12 mouse cellular contexts compared by ENCODE assay signal in the genomic region with DNA sequence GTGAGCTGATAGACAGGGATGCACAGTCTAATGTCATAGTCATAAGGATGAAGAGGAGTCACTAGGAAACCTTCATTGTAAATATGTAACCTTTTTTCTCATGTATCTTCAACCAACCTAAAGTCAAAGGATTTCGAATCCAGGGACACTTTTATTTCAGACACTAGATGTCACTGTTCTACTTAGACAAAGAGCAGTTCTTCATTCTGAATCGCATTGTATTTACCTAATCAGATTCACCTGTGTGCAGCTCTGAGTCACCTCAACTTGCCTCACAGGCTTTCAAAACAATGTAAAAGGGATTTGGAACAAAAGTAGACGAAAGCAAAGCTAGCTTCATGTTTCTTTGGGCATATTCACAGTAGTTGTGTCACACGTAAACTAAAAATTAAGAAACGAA. TPM values are rescaled to one million over a fixed set of nuclear protein-coding genes. Genes with fewer than 3 reads are reported as not detected.
A peak's percentile ranks its signal among the peaks of the same experiment; 100 is the strongest.
DNase-seq lines count a peak whose midpoint lies in the region; ATAC-seq and TF ChIP-seq lines count a peak whose summit lies in the region.
"Had no signal": no experiment of that assay in that cellular context is flagged by ENCODE, and none has a peak within 500 bp of the region (broad histone marks: within the 10 kb centered on the region; RNA-seq: fewer than 3 reads in every experiment).

No protein-coding gene starts in this region.

- no peak for ATAC-seq in embryonic facial prominence, embryonic 11.5 days (replicated peaks; ENCODE audit: insufficient number of reproducible peaks, low FRiP score, low TSS enrichment, low read depth)
- ATAC-seq: midbrain, embryonic 15.5 days had no signal

- peak; percentile 66 for DNase-seq in embryonic facial prominence, embryonic 11.5 days (ENCODE audit: low spot score)
- DNase-seq in embryonic facial prominence, embryonic 10.5 days (ENCODE audit: low spot score) = no peak
- DNase-seq in left cerebral cortex, adult 2 months (ENCODE audit: extremely low spot score in 1 of 2, low spot score in 2 of 2) = no peak
- no peak for DNase-seq in left cerebral cortex, adult 9 months (ENCODE audit: low spot score in 2 of 2)
- peak; percentile 39 for DNase-seq in NIH3T3 (ENCODE audit: low read depth)
- peak; percentile 28 for DNase-seq in gonadal fat pad, adult 2 months (ENCODE audit: low read depth)
- no peak for DNase-seq in testis, postnatal 10 days (ENCODE audit: low spot score)
- no peak for DNase-seq in heart, adult 18-20 months
- DNase-seq: adrenal gland, postnatal 36 days; heart, postnatal 36 days had no signal

- no peak overlapping the region for H3K4me3 ChIP-seq in embryonic facial prominence, embryonic 11.5 days (ENCODE audit: low read depth, low read length)
- no peak overlapping the region for H3K4me3 ChIP-seq in embryonic facial prominence, embryonic 10.5 days
- H3K4me3 ChIP-seq in left cerebral cortex, adult 2 months = no peak overlapping the region
- H3K4me3 ChIP-seq: midbrain, embryonic 15.5 days had no signal

- no peaks in the 10 kb centered on the region for H3K4me1 ChIP-seq in embryonic facial prominence, embryonic 11.5 days (ENCODE audit: control insufficient read depth, insufficient read depth, low read length)
- H3K4me1 ChIP-seq in embryonic facial prominence, embryonic 10.5 days = no peaks in the 10 kb centered on the region
- H3K4me1 ChIP-seq: midbrain, embryonic 15.5 days had no signal

- no peak overlapping the region for H3K4me2 ChIP-seq in embryonic facial prominence, embryonic 11.5 days (ENCODE audit: low read depth, low read length)
- H3K4me2 ChIP-seq: midbrain, embryonic 15.5 days had no signal

- no peaks in the 10 kb centered on the region for H3K36me3 ChIP-seq in embryonic facial prominence, embryonic 11.5 days (replicated peaks; ENCODE audit: control insufficient read depth, insufficient read depth, low read depth, low read length)
- no peaks in the 10 kb centered on the region for H3K36me3 ChIP-seq in embryonic facial prominence, embryonic 10.5 days (replicated peaks)
- H3K36me3 ChIP-seq: midbrain, embryonic 15.5 days had no signal

- H3K27me3 ChIP-seq in embryonic facial prominence, embryonic 11.5 days (ENCODE audit: control insufficient read depth, insufficient read depth, low read length) = no peaks in the 10 kb centered on the region
- no peaks in the 10 kb centered on the region for H3K27me3 ChIP-seq in embryonic facial prominence, embryonic 10.5 days (replicated peaks; ENCODE audit: low read depth, poor library complexity, severe bottlenecking)
- H3K27me3 ChIP-seq: midbrain, embryonic 15.5 days had no signal

- no peak overlapping the region for H3K27ac ChIP-seq in embryonic facial prominence, embryonic 11.5 days (replicated peaks; ENCODE audit: low read depth, low read length)
- H3K27ac ChIP-seq in embryonic facial prominence, embryonic 10.5 days (replicated peaks) = no peak overlapping the region
- no peak overlapping the region for H3K27ac ChIP-seq in left cerebral cortex, adult 2 months
- H3K27ac ChIP-seq: liver, embryonic 14.5 days; midbrain, embryonic 15.5 days had no signal

- no peaks in the 10 kb centered on the region for H3K9me3 ChIP-seq in embryonic facial prominence, embryonic 11.5 days (replicated peaks; ENCODE audit: control insufficient read depth, low read length)
- H3K9me3 ChIP-seq in embryonic facial prominence, embryonic 10.5 days = no peaks in the 10 kb centered on the region
- H3K9me3 ChIP-seq: midbrain, embryonic 15.5 days had no signal

- WGBS in embryonic facial prominence, embryonic 11.5 days = 50% methylated on average over 5 of the region's 5 CpGs
- 57% methylated on average over 5 of the region's 5 CpGs for WGBS in embryonic facial prominence, embryonic 10.5 days

- intact Hi-C loops in left cerebral cortex, adult 2 months (cut with DNase I) = loop anchor here (5.0 kb wide), 1 partner anchor 617 kb away; no protein-coding TSS in a partner anchor

- peak; percentile 56 for TF ChIP-seq CTCF in left cerebral cortex, adult 2 months (IDR thresholded peaks at IDR 0.05)

- no peak overlapping the region for H3K9ac ChIP-seq in embryonic facial prominence, embryonic 11.5 days (replicated peaks; ENCODE audit: low read length)
- H3K9ac ChIP-seq: liver, embryonic 14.5 days; midbrain, embryonic 15.5 days had no signal

RNA-seq across cellular contexts. Expression of gene Erbb4, which starts 57.3 kb away (rescaled TPM):
- polyA plus RNA-seq in embryonic facial prominence, embryonic 11.5 days (2014; fragmentation: Nextera tagmentation; extraction: Ambion mirVana) = 0.91 and 1.3 TPM in 2 replicates
- polyA plus RNA-seq in embryonic facial prominence, embryonic 10.5 days (2016; fragmentation: Nextera tagmentation; extraction: Ambion mirVana) = 0.62 and 0.85 TPM in 2 replicates
- total RNA-seq in left cerebral cortex, adult 2 months (2021) = 10 to 100 TPM; 57.6 to 64.1 TPM
- 0.11 and 0.18 TPM in 2 replicates for polyA plus RNA-seq in gonadal fat pad, adult 2 months (2012; rRNA removed)
- 10 to 100 TPM; 11.4 to 12.4 TPM for total RNA-seq in heart, adult 18-20 months (2021)

Comparison
In these comparisons a context has a peak if more than half of its experiments do, and no peak if none do; other contexts are left out.
1. DNase-seq: peak in embryonic facial prominence, embryonic 11.5 days (single experiment), NIH3T3 (single experiment) and gonadal fat pad, adult 2 months (single experiment); none in embryonic facial prominence, embryonic 10.5 days (single experiment), left cerebral cortex, adult 2 months (0 of 2), left cerebral cortex, adult 9 months (0 of 2), testis, postnatal 10 days (single experiment) and heart, adult 18-20 months (0 of 2).